Mouse (Mus musculus): ENCODE results near the gene Ly86.

Gene Ly86

DNA sequence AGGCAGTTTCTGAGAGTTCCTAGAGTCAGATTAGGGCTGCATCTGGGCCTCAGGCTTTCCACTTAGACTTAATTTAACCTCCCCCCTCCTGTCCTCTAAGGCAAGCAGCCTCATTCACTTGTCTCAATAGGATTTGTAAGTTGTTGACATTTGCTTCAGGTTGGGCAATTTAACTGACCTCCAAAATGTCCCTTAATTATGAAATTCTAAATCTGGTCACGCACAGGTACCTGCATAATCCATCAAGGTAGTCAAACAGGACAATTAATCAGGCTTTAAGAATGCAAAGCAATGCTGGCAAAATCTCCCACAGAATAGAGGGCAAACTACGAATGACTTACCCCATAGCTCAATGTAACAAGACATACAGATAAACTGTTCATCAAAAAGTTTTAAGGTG is 8.0 kb downstream of the Ly86 start:
- DNase-seq (ENCODE audit: low spot score) = no peak

DNA sequence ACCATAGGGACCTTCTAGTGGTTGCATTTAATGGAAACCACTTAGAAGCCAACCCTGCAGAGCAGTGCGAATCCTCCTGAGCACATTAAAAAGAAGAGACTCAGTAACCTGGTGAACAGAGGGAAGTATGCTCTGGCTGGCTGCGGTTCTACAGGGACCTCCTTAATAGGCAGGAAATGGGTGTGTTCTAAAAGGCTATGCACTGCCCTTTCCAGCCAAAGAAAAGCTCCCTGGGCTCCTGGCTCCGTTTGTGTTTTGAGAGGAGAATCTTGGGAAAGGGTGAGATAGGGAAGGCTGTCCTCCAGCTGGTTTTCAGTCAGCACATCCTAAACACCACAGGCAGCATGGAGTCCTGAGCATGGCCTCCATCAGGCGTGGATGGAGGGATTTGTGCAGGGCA is 8.9 kb downstream of the Ly86 start:
- DNase-seq (ENCODE audit: low spot score) = no peak

DNA sequence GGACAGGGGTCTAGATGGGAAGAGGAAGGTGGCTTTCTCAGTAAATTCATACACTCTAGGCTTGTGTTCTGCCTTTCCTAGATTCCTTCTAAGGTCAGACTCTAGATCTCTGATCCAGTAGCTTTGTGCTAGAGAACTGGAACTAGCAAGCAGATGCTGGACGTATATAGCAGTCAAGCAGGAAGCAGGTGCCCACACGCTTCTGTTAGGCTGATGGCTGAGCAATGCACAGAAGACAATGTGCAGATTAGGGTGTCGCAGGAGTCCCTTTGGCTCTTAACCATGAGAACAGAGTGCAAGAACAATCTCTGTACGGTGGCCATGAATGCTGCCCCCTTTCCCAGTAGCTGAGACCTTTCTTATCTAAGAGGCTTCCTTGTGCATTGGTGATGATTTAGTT is 9.4 kb downstream of the Ly86 start:
- DNase-seq (ENCODE audit: low spot score) = no peak

DNA sequence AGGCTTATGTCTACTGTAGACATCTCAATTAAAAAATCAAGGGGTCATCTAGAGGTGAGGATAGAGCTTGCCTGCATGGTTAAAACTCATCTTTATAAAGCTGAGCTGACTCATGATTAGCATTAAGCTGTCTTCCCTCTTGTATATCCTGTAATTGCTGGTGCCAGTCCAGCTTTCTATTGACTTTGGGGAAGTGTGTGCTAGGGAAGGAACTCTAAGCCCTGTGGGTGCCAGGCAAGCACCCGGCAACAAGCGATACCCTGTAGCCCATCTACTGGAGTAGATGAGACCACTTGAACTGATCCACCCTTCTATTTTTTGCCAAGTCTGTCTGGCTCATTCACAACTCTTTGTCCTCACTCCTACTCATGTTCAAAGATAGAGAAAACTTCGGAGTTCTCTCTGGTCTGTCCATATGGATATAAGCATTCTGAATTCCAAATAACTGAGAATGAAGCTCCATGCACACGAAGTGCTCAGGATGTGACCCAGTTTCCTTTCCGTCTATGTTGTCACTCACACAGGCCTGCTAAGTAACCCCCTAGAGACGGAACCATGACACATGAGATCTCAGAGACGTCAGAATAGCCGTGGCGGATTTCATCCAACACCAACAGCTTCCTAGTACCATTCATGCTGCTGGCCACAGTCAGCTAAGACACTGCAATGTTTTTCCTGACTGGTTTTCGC is 10.8 kb downstream of the Ly86 start:
- DNase-seq (ENCODE audit: low spot score) = no peak

DNA sequence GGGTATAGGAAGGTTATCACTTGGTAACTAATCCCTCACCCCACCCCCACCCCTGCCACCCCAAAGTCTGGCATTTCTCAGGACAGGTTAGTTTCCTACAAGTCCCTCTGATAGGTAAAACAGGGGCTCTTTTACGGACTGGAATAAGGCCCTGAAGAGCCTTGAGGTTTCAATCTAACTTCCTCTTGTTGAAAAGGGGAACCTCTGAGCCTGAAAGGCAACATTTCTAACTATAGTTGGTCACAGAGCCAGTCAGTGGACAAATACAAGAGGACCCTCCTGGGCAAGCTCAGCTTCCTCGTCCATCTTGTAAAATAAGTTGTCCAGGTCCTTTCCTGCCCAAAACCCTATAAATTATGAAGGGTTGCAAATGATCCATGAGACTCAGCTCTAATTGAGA is 11.5 kb downstream of the Ly86 start:
- DNase-seq (ENCODE audit: low spot score) = no peak

DNA sequence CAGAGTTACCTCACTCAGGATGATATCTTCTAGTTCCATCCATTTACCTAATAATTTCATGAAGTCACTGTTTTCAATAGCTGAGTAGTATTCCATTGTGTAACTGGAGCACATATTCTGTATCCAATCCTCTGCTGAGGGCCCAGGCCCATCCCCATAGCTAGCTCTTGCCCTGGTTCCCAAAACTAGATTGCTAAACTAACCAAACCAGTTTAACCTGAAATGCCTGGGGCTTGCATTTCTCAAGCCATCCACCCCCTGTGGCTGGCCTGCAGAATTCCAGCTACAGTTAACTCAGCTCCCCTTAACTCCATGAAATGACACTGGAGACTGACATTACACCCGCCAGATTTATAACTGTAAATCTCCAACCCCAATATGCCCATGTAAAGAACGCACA is 13.1 kb downstream of the Ly86 start:
- DNase-seq (ENCODE audit: low spot score) = no peak

DNA sequence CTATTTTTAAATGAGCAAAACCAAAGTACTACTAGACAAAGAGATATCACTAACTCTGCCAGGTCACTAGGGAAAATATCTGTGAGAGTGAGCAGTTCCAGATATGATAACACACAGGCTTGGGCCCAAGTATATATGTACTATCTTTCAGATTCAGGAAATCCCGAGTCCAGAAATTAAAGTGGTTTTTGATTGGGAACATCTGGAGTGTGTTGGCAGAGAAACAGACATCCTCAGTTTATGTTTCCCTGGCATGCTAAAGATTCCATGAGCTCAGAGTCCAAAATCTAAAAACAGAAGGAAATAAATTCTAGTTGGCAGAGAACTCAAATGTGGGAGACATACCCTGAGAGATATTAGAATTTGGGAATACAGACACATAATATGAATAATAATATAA is 16.2 kb downstream of the Ly86 start:
- no peak for DNase-seq (ENCODE audit: low spot score)

DNA sequence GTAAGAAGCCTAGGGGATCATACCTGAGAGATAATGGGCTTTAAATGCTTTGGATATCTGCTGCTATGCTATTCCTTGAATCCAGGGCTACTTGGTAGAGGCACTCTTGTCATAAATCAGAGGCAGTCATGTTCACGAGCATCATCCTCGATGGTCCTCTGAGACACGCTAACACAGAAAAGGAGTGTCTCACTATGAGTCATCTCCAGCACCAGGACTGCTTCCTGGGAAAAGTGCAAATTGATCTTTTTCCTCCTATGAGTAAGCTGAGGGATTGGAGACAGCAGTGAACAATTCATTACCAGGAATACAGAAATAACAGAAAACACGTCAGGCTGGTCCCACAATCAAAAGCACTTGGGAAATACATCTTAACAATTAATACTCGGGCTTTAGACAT is 19.3 kb downstream of the Ly86 start:
- DNase-seq (ENCODE audit: low spot score) = no peak

DNA sequence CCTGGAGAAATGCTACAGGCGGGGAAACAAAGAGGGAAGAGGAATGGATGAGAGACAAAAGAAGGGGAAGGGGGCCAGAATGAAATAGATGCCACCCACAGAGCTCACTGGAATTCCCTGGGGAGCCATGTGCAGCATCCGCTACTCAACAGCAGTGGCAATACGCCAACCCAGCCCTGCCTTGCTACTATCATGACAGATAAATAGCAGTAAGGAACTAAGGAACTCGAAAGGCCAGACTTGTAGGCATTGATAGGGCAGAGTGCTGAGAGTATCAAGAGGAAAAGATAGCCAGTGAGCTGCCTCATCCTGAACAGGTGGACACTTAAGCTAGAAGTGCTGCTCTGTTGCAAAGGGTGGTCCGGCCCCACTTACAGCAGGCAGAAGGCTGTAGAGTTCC is 31.4 kb downstream of the Ly86 start:
- DNase-seq (ENCODE audit: low spot score) = no peak

DNA sequence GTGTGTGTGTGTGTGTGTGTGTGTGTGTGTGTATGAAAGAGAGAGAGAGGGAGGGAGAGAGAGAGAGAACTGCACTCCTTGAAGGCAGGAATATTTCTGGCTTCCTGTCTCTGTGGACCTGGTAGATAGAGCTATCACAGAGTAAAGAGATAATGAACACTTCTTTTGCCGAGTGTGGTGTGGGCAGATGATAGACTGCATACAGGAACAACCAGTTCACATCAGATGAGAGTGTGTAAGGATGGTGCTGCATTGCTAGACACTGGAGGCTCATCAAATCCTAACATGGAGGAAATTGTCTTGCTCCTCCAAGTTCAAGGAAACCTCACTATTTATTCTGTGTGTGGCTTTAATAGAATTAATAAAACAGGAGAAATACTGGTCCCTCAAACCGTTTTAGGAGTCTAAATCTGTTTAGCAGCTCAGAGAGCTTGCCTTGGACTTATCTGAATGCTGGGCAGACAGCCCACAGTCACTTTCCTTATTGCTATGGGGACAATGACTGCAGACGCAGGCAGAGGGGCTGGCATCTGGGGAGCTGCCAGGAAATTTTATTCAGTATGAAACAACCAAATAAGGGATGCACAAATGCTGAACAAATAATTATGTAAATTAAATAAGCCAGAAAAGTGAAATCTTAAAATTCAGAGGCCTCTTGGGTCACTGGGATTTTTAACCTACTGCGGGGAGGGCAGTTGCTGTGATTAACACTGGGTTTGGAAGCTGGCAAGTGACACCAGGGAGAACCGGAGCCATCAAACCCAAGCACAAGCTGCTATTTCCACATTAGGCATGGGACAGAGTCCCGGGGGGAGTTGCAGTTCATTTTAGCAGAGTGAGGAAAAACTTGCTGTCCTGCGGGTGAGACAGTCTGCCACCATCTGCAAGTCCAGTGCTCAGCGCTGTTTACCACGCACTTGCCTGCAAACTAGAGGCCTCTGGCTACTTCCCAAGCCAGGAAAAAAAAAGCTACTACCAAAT is 43.5 kb downstream of the Ly86 start:
- no peak for DNase-seq (ENCODE audit: low spot score)

DNA sequence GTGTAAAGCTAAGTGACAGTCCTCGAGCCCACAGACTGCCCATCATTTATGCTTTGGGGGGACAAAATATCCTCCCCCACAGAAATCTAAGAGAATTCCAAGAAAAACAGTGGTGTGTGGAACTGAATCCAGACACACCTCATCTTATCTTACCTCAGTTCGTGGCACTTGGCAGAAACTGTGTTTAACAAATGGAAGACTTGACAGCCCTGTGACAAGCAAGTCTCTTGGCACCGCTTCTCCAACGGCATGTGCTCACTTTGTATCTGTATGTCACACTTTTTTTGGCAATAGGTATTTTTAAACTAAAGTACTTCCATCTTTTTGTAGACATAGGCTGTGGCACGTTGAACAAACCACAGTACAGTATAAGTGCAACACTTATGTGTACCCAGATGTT is 44.3 kb downstream of the Ly86 start:
- DNase-seq (ENCODE audit: low spot score) = no peak

DNA sequence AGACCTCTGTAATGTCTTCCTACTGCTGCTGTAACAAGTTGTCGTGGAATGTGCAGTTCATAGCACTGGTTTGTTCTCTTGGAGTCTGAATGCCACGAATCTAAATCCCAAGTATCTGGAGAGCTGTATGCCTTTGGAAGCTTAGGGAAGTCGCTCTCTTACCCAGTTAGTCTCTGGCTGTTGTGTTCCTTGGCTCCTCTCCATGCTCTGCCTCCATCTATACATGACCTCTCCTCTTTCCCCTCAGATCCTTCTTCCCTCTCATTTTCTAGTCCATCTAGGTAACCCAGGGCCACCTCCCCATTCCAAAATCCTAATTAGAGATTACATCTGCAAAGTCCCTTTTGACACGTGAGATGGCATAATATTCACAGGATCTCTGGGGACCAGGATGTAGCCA is 53.8 kb downstream of the Ly86 start:
- DNase-seq (ENCODE audit: low spot score) = no peak

DNA sequence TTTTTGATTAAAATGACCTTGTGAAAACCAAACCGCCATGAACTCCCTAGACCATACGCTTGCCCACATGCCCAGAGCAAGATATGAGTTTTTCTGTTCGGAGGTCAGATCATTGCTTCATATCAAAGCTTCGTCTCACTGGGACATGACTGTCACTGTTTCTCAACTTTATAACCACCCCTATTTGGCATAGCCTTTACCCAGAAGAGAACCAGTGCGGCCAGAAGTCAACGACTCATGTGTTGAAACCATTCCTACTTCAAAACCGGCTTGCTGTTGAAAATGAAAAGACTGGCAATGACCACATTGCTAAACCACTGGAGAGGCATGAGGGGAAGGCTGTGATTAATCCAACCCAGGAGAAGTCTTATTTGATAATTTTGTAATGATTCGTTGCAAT is 54.3 kb downstream of the Ly86 start:
- DNase-seq (ENCODE audit: low spot score) = no peak

DNA sequence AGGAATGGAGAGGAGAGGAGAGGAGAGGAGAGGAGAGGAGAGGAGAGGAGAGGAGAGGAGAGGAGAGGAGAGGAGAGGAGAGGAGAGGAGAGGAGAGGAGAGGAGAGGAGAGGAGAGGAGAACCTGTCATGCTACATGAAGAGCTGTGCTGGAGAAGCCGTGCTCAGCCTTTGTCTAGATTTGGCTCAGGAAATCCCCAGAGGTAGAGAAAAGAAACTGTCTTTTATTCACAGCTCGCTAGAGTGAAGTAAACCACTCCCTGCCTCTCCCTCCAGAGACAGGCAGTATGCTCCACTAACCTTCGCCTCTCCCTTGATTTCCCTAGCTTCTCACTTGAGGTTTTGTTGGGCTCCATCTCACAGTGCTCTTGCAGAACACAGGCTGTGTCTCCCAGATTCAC is 57.4 kb downstream of the Ly86 start:
- no peak for DNase-seq (ENCODE audit: low spot score)

DNA sequence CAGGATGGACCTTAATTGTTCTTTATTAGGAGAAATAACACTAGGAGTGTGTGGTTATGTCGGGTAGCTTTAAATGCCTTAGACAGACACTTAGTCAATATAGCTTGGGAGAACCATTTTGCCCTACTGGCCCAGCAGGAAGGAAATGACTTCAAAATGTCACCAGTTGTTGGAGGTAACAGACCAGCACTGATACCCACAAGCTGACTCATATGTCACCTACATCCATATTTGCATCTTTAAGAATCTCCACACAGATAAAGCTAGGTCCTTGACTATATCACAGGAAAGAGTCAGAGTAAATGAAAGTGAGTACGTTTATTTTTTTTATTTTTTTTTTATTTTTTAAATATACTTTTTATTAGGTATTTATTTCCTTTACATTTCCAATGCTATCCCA is 58.7 kb downstream of the Ly86 start:
- DNase-seq (ENCODE audit: low spot score) = no peak

DNA sequence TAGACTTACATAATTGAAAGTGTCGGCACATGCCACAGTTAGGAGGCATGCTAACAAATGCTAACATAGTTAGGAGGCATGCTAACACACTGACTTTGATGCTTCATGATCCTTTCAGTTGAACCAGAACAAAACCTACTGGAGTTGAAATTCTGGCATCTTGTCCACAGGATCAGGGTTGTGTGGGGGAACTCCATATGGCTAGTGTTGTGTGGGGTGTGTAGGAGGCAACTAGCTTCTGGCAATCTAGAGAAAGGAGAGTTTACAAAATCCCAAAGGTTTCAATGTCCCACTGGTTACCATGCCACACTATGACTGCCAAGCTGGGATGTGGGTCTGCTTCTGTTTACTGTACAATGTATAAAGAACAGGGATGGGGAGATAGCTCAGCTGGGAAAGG is 70.7 kb downstream of the Ly86 start:
- no peak for DNase-seq (ENCODE audit: low spot score)

DNA sequence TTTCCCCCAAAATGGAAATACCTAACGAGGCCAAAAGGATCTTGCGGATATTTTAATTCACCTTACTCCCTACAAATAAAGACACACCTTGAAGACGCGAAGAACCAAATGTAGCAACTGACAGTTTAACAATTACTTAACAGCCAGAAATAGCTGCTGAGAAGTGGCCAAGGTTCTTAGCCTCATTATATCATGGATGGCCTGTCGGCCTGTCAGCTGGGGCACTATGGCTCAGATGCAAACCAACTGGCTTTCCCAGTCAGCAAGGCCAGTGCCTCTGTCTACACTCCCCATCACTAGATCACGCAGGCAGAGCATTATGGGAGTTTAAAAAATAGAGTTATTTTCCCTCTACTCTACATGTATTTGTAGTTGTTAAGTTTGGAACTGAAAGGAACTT is 78.4 kb downstream of the Ly86 start:
- DNase-seq (ENCODE audit: low spot score) = no peak

DNA sequence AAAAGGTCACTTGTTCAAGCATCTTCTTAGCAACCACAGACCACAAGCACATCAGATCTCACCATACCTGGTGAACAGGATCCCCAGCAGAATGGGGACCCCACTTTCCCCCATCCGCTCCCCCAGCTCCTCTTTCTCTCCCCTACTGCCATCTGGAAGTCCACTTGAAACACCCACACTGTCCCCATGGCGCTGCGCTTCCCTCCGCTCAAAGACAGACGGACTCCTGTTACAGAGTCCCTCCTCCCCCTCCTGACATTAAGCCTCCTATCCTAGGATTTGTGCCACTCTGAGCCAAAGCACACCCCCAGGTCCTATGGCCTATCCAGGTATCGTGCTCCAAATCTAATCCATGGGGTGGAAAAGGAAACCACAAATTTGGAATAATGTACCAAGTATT is 79.9 kb downstream of the Ly86 start:
- no peak for DNase-seq (ENCODE audit: low spot score)

DNA sequence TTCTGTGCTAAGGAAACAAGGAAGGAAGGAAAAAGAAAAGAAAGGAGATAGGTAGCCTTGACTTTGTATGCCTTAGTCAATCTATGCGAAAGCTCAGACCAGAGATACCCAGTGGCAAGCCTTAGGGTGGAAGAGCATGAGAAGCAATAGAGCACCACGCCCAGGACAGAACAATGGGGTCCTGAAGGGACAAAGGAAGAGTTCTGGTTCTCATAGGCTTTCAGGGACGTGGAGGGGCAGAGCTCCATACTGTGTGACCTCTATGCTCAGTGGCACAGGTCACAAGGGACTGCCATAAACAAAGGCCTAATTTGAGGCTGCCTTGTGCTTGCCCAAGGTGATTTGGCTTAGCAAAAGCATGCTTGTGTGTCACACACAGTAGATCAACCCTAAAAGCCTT is 80.4 kb downstream of the Ly86 start:
- no peak for DNase-seq (ENCODE audit: low spot score)

DNA sequence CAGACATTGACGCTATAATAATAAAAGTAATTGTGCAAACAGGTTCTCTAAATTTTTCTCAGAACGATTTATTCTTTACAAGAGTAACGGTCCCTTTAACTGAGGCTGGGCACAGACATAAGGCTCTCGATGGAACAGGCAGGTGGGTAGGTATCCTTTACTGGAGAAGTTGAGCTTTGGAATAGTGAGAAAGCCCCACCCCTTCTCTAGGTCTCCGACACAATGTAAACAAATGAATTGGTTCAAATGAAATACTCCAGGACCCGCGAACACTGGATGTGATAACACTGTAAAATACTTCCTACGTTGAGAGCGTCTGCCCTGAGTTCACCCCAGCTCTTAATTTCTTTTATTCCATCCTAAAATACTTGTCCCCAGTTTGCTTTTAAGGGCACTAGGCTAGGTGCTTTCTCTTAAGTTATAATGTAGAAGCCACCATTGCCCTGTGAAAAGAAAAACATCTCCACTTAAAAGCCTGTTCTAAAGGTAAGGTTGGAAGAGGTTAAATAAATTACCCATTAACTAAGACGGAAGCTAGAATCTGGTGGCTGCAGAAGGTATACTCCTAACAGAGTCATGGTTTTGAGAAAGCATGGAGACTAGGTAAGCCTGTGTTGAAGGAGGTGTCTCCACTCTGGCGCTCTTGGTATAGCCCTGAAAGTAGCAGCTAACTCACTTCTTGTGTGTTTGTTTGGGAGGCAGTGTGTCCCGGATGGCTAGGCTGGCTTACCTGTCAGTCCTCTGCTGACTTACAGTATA is 81.7 kb downstream of the Ly86 start:
- no peak for DNase-seq (ENCODE audit: low spot score)

DNA sequence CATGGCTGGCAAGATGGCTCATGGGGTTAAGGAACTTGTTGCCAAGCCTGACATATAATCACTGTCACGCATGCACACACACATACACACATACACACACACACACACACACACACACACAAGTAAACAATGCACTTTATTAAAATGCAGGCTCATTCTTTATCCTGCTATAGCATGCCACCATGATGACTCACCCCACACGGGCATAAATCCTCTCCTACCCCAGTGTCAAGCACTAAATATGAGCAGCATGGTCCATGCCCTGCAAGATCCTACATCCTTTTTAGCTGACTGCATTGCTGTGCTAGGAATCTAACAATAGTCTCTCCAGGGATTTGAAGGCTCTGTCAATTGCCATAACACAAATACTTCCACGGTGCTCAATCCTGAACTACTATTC is 83.5 kb downstream of the Ly86 start:
- DNase-seq (ENCODE audit: low spot score) = no peak

DNA sequence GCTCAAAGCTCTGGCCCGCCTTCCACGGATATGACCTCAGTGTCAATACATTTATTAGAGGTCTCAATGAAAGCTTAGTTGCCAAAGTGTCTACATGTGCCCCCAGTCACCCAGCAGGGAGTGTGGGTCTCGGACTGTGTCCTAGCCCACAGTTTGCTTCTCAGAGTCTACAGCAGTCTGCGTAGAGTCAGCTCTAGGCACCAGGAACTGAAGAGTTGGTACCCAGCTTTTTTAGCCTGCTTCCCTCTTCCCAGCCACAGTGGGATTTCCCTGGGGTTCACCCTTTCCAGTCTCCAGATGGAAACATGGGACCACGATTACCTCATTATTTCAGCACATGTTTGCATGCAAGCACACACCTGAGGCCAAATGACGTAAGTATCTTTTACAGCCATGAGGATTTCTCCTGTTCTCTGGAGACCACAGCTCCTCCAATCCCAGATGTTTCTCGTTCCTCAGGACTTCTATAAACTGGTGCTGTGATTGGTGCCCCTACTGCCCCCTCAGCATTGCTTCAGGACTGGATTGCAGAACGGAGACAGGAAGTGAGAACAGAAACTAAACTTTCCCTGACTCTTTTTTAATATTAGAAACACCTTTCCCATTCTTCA is 84.8 kb downstream of the Ly86 start:
- no peak for DNase-seq (ENCODE audit: low spot score)

Measured in embryo, embryonic 10 days (tissue).